Mouse (Mus musculus): ENCODE measurements around the gene Sc5d. TPM values are rescaled to one million over a fixed set of nuclear protein-coding genes. Genes with fewer than 3 reads are reported as not detected.
A peak's percentile ranks its signal among the peaks of the same experiment; 100 is the strongest.

The Sc5d gene
- polyA plus RNA-seq, 1 experiment = 89.0 TPM

- no peak for DNase-seq (ENCODE audit: low read depth, low spot score)
- 70% methylated on average over 4 of the region's 4 CpGs for WGBS
These were observed 1.3 kb upstream of the Sc5d start for GRCm38 (mm10) chr9:42265309-42265708.

GRCm38 (mm10) chr9:42263709-42264111 is 346 bp downstream of the Sc5d start:
- no peak for DNase-seq (ENCODE audit: low read depth, low spot score)
- WGBS = 1% methylated on average over 18 of the region's 18 CpGs

- DNase-seq (ENCODE audit: low read depth, low spot score) = no peak
- WGBS = 54% methylated on average over 5 of the region's 5 CpGs
These were observed 3.6 kb downstream of the Sc5d start for GRCm38 (mm10) chr9:42260481-42260880.

GRCm38 (mm10) chr9:42249112-42249511 is 14.9 kb downstream of the Sc5d start:
- WGBS = 29% methylated on average over 6 of the region's 6 CpGs
- DNase-seq (ENCODE audit: low read depth, low spot score) = peak; percentile 83

GRCm38 (mm10) chr9:42246688-42247087 is 17.4 kb downstream of the Sc5d start:
- DNase-seq (ENCODE audit: low read depth, low spot score) = no peak
- 74% methylated on average over 6 of the region's 6 CpGs for WGBS

GRCm38 (mm10) chr9:42244173-42244572 is 19.9 kb downstream of the Sc5d start:
- no peak for DNase-seq (ENCODE audit: low read depth, low spot score)
- WGBS = 34% methylated on average over 5 of the region's 5 CpGs

DNA sequence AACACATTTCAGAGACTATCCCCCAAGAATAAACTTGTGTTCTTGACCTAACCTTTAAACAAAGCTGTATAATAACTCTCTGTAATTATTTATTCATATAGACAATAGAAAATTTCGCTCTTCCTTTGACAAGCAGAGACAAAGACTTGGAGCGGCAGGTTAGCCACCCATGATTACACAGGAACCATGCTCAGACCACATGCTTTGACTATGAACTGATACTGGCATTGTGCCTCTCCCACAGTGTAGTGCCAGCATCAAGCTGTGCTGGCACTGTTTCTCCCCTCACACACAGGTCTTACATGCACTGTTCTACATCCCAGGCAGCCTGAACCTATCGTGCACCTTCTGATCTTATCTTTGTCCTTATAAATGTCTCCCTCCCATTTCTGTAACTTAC is 23.0 kb downstream of the Sc5d start:
- no peak for DNase-seq (ENCODE audit: low read depth, low spot score)
- WGBS = 65% methylated on average over 3 of the region's 3 CpGs

DNA sequence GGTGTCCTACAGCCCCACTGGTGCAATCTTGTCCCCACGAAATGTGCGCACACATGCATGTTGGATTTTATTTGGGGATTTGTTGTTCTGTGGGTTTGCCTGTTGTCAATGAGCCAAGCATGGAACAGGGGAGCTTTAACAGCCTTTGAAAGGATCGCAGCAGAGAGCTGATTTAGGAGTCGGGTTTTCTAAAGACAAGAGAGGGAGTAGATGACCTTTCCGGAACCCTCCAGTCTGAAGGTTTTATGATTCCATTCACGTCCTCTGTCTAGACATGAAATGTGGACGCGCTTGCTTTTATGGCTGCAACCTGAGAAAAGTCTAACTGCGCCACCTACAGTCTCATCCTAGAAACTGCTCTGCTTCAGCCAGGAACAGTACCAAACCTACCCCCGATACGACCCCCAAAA is 23.5 kb downstream of the Sc5d start:
- WGBS = 11% methylated on average over 11 of the region's 11 CpGs

GRCm38 (mm10) chr9:42238827-42239226 is 25.2 kb downstream of the Sc5d start:
- 83% methylated on average over 4 of the region's 4 CpGs for WGBS
- DNase-seq (ENCODE audit: low read depth, low spot score) = no peak

More for the DNA sequence above, 23.5 kb downstream of the Sc5d start:
- no peak for DNase-seq (ENCODE audit: low read depth, low spot score)

DNA sequence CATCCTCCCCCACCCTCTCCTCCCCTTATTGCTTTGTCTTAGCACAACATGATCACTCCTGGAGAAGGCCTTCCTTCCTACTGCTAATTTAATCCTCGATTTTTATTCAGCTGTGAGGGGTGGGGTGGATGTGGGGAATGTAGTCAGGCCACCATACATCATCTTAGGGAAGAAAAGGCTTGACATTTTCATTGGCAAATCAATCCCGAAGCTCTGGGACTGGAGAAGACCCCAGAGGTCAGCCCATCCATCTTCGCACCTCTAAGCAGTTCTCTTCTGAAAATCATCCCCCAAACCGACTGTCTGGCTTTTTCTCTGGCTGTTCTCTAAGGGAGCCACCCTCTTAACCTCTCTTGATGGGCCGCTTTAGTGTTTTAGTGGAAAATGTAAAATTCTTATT is 32.9 kb downstream of the Sc5d start:
- DNase-seq (ENCODE audit: low read depth, low spot score) = no peak
- 64% methylated on average over 5 of the region's 5 CpGs for WGBS

GRCm38 (mm10) chr9:42230333-42230732 is 33.7 kb downstream of the Sc5d start:
- WGBS = 59% methylated on average over 2 of the region's 2 CpGs
- no peak for DNase-seq (ENCODE audit: low read depth, low spot score)

- WGBS = 80% methylated on average over 12 of the region's 12 CpGs
- DNase-seq (ENCODE audit: low read depth, low spot score) = no peak
These were observed 34.5 kb downstream of the Sc5d start for GRCm38 (mm10) chr9:42229465-42230110.

GRCm38 (mm10) chr9:42227804-42228203 is 36.3 kb downstream of the Sc5d start:
- no peak for DNase-seq (ENCODE audit: low read depth, low spot score)
- WGBS = 61% methylated on average over 1 of the region's 1 CpGs

DNA sequence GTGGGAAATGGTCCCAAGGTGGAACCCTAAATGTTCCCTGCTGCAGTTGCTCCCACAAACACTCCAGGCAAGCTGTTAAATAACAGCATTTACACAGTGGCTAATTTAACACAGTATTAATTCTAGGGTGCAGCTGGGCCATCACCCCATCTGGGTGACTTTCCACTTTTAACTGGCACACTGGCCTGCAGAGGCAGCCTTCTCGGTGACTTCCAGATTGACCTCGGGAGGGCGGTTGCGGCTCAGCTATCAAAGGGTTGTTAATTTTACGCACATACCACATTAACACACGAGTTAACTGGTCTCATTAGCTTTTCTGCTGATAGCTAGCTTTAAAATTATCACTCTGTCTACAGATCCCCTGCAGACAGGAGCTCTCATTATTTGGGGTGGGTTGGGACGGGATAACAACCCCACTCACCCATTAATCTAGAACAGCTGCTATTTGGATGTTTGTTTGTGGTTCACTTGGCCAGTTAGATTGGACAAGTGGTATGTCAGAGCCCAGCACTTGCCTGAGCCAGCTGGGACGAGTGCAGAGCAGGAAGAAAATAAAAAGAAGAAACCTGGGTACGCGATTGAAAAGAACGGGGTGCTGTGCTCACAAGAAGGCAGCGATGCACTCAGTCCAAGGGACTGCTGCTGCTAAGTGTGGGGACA is 44.9 kb downstream of the Sc5d start:
- DNase-seq (ENCODE audit: low read depth, low spot score) = no peak
- WGBS = 57% methylated on average over 12 of the region's 12 CpGs

DNA sequence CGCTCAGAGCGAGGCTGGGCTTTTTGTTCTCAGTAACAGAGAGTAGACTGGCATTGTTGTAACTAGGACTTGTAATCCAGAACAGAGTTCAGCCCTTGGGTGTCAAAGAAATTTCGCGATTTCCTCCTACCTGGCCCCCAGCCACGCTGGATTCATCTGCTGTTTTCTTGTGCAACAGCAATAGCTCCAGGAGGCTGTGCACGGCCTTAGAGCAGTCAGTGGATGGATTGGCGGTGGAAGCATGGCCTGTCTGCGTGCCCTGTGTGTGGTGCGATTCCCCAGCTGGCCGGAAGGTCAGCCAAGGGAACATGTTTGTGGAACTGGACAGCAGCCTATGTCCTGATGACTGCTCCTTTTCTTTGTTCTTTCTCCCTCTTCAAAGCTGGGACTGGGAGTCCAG is 46.4 kb downstream of the Sc5d start:
- DNase-seq (ENCODE audit: low read depth, low spot score) = no peak

DNA sequence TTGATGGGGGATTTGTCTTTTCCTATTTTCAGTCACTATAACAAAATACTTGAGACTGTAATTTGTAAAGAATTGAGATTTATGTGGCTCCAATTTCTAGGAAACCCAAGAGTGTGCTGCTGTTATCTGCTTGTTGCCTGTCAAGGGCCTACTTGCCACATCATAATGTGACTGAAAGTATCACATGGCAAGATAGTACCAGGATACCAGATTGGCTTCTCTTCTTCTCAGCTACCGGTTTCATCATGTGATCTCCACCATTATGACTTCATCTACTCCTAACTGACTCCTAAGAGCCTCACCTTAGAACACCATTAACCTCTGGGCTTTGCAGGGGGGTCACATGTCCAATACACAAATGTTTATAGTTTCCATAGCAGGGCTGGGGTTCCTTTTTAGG is 49.9 kb downstream of the Sc5d start:
- 56% methylated on average over 1 of the region's 1 CpGs for WGBS
- no peak for DNase-seq (ENCODE audit: low read depth, low spot score)

More for the DNA sequence above, 46.4 kb downstream of the Sc5d start:
- 62% methylated on average over 10 of the region's 10 CpGs for WGBS

DNA sequence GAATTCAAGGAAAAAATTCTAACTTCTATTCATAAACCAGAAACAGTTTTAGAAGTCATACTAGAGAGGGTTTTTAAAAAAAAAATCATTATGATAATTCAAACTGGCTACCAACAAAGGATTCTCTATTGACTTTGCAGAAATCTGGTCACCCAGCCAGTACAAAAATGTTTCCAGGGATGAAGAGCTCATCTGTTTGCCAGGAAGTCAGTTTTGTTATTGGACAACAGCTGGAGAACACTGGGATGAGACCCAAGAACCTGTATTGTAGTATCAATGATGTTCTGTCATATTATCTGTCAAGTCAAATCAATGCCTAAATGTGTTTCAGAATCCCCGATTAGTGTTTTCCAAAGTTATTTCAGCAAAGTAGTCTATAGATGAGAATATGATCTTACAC is 50.9 kb downstream of the Sc5d start:
- no peak for DNase-seq (ENCODE audit: low read depth, low spot score)
- WGBS = 86% methylated on average over 1 of the region's 1 CpGs

DNA sequence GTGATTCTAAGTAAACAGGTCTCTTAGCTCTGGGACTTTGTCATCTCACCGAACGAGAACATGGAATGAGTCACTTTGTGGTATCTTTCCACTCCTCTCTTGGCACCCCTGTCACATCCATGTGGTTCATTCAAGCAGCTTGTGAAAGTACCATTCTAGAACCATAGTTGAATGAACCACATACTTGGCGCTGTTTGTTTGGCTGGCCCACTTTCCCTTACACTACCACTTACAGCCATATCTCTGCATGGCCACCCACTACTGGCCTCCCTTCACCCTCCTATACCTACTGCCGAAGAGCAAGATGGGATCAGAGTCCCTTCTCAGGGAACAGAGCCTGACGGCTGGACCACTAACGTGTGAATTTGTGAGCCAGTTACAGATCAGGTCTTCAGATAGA is 54.4 kb downstream of the Sc5d start:
- WGBS = 74% methylated on average over 6 of the region's 6 CpGs
- DNase-seq (ENCODE audit: low read depth, low spot score) = no peak

GRCm38 (mm10) chr9:42208463-42208862 is 55.6 kb downstream of the Sc5d start:
- DNase-seq (ENCODE audit: low read depth, low spot score) = no peak
- WGBS = 32% methylated on average over 5 of the region's 5 CpGs

DNA sequence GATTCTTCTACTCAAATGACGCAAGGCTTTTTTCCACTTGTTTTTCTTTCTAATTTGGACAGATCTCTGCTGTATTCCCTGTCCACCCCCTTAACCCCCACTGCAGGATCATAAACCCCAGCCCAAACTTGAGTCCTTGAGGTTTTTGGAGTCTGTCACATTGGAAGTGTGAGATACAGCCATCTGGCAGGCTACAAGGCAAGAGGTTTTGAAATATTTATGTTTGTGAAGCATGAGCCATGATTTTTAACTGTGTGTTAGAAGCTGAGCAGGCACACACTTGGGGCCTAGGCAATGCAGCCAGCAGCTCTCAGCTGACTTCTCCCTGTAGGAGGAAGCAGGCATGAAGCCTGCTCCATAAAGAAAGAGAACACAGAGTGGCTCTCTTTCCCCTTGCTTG is 57.3 kb downstream of the Sc5d start:
- WGBS = 66% methylated on average over 1 of the region's 1 CpGs
- DNase-seq (ENCODE audit: low read depth, low spot score) = no peak

GRCm38 (mm10) chr9:42202271-42202670 is 61.8 kb downstream of the Sc5d start:
- WGBS = 80% methylated on average over 5 of the region's 5 CpGs
- no peak for DNase-seq (ENCODE audit: low read depth, low spot score)
